Mouse (Mus musculus) heart, embryonic 10.5 days (tissue): ENCODE measurements around the gene Rab7. TPM values are rescaled to one million over a fixed set of nuclear protein-coding genes. Genes with fewer than 3 reads are reported as not detected.

Experiments
- DNase-seq: peaks from one replicate; pipeline ENCODE4 v3.0.0-alpha.2; 2017; ENCODE audit warnings: low spot score
- H3K27ac ChIP-seq: fragments of 300-500 bp; sonication (generic); 2 replicates; pipeline ENCODE4 v1.5.1; 2016; ENCODE audit warnings: mild to moderate bottlenecking
- H3K27me3 ChIP-seq: fragments of 300-500 bp; sonication (generic); 2 replicates; pipeline ENCODE4 v1.6.1; 2016; ENCODE audit warnings: mild to moderate bottlenecking; ENCODE audit not compliant: poor library complexity, insufficient read depth, severe bottlenecking
- H3K36me3 ChIP-seq: fragments of 300-500 bp; sonication (generic); 2 replicates; pipeline ENCODE4 v1.6.1; 2016; ENCODE audit warnings: mild to moderate bottlenecking, moderate library complexity
- H3K4me1 ChIP-seq: fragments of 300-500 bp; sonication (generic); 2 replicates; pipeline ENCODE4 v1.6.1; 2016; ENCODE audit warnings: mild to moderate bottlenecking
- H3K4me3 ChIP-seq: fragments of 300-500 bp; sonication (generic); 2 replicates; pipeline ENCODE4 v1.5.1; 2016; ENCODE audit warnings: mild to moderate bottlenecking, moderate library complexity
- H3K9me3 ChIP-seq: fragments of 300-500 bp; sonication (generic); 2 replicates; pipeline ENCODE4 v1.6.1; 2016; ENCODE audit warnings: mild to moderate bottlenecking, moderate library complexity
- WGBS: fragments of 180-500 bp; shearing (Covaris S2); methylation state at CpG from one replicate; pipeline ENCODE4 v1.1.7; 2016; 5-methylcytosine and 5-hydroxymethylcytosine counted together
- polyA plus RNA-seq: library from polyadenylated mRNA; unstranded; fragments of >200 nt; fragmentation: Nextera tagmentation; extraction: Ambion mirVana; gene quantifications from 2 replicates; pipeline ENCODE4 v1.2.1, GENCODE M21; 2016

The Rab7 gene
- polyA plus RNA-seq, 1 experiment from 2014 or later = 217 TPM

- Histone ChIP-seq H3K4me3 (no peak overlapping the region), H3K27me3 (no peaks in the 10 kb centered on the region), H3K27ac (peak overlapping the region; percentile 76), H3K36me3 (no peaks in the 10 kb centered on the region), H3K4me1 (no peaks in the 10 kb centered on the region), H3K9me3 (no peaks in the 10 kb centered on the region)
- DNase-seq = no peak
- 48% methylated on average over 4 of the region's 4 CpGs for WGBS
Observed at GRCm38 (mm10) chr6:88065116-88065515, 20.0 kb upstream of the Rab7 start.

DNA sequence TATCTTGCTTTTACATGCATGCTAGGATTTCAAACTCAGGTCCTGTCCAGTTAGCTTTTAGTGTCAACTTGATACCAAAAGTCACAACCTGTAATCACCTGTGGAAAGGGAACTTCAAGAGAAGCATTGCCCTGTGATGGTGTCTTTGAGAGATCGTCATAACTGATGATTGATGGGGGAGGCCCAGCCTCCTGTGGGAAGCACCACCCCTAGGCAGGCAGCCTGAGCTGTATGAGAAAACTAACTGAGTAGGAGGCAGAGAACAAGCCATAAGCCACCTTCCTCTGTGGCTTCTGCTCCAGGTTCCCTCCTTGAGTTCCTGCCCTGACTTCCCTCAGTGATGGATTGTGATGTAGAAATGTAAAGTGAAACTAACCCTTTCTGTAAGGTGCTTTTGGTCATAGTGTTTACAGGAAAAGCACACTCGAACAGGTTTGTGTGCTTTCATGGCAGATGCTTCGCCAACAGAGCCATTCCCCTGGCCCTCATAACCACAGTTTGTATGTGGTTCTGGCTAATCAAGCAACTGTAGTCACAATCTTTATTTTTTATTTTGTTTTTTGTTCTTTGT, 19.1 kb upstream of the Rab7 start:
- Histone ChIP-seq H3K36me3 (no peaks in the 10 kb centered on the region), H3K9me3 (no peaks in the 10 kb centered on the region), H3K4me1 (no peaks in the 10 kb centered on the region), H3K27me3 (no peaks in the 10 kb centered on the region), H3K27ac (no peak overlapping the region), H3K4me3 (no peak overlapping the region)
- 76% methylated on average over 3 of the region's 3 CpGs for WGBS
- DNase-seq = no peak

- Histone ChIP-seq H3K27ac (no peak overlapping the region), H3K4me1 (no peaks in the 10 kb centered on the region), H3K9me3 (no peaks in the 10 kb centered on the region), H3K36me3 (no peaks in the 10 kb centered on the region), H3K27me3 (no peaks in the 10 kb centered on the region; the same call in 1 of the 2 replicates), H3K4me3 (no peak overlapping the region)
- 68% methylated on average over 4 of the region's 4 CpGs for WGBS
- DNase-seq = no peak
Observed at GRCm38 (mm10) chr6:88062398-88062797, 17.3 kb upstream of the Rab7 start.

DNA sequence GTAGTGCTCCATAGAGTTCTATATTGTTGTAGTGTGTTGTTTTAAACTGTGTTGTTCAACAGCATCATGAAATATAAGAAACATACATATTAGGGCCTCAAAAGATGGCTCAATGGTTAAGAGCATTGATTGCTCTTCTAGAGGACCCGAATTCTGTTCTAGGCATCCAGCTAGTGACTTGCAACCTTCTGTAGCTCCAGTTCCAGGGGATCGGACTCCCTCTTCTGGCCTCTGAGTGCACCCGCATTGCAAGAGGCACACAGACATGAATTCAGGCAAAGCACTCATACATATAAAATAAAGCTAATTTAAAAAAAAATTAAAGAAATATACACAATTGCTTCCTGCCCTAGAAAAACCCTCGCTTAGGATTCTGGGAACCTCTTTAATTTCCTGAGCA, 16.3 kb upstream of the Rab7 start:
- H3K27ac ChIP-seq = no peak overlapping the region
- H3K4me1 ChIP-seq = no peaks in the 10 kb centered on the region; the same call in 1 of the 2 replicates
- 77% methylated on average over 4 of the region's 4 CpGs for WGBS
- H3K27me3 ChIP-seq = no peaks in the 10 kb centered on the region; the same call in 1 of the 2 replicates
- no peaks in the 10 kb centered on the region for H3K9me3 ChIP-seq
- H3K4me3 ChIP-seq = no peak overlapping the region
- H3K36me3 ChIP-seq = no peaks in the 10 kb centered on the region
- no peak for DNase-seq

DNA sequence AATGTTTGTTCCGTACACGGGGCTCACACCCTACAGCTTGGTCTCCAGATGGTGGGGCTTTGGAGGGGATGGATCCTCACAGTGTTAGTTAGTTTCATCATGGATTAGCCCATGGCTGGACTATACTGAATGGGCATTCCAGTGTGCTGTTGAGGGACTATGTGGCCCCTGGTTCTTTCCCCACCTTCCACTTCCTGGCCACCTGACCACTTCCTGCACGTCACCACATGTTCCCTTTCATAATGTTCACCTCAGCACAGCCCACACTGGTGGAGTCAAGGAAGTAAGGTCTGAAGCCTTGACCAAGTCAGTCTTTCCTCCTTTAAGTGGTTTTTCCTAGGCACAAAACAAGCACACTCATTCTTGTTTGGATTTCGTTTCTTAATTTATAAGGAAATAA, 15.5 kb upstream of the Rab7 start:
- WGBS = 83% methylated on average over 4 of the region's 4 CpGs
- DNase-seq = no peak
- Histone ChIP-seq H3K4me3 (no peak overlapping the region), H3K9me3 (no peaks in the 10 kb centered on the region), H3K27ac (no peak overlapping the region), H3K27me3 (no peaks in the 10 kb centered on the region; the same call in 1 of the 2 replicates), H3K4me1 (no peaks in the 10 kb centered on the region; the same call in 1 of the 2 replicates), H3K36me3 (no peaks in the 10 kb centered on the region)

GRCm38 (mm10) chr6:88059903-88060302, 14.8 kb upstream of the Rab7 start:
- Histone ChIP-seq H3K36me3 (no peaks in the 10 kb centered on the region), H3K27ac (no peak overlapping the region), H3K27me3 (no peaks in the 10 kb centered on the region; the same call in 1 of the 2 replicates), H3K4me3 (no peak overlapping the region), H3K4me1 (no peaks in the 10 kb centered on the region; the same call in 1 of the 2 replicates), H3K9me3 (no peaks in the 10 kb centered on the region)
- DNase-seq = no peak
- WGBS = 72% methylated on average over 5 of the region's 5 CpGs

GRCm38 (mm10) chr6:88056866-88057265, 11.8 kb upstream of the Rab7 start:
- Histone ChIP-seq H3K27me3 (peaks cover 14% of the 10 kb centered on the region), H3K27ac (no peak overlapping the region), H3K4me1 (no peaks in the 10 kb centered on the region; the same call in 1 of the 2 replicates), H3K9me3 (no peaks in the 10 kb centered on the region), H3K36me3 (no peaks in the 10 kb centered on the region), H3K4me3 (no peak overlapping the region)
- DNase-seq = no peak
- WGBS = 83% methylated on average over 5 of the region's 5 CpGs

DNA sequence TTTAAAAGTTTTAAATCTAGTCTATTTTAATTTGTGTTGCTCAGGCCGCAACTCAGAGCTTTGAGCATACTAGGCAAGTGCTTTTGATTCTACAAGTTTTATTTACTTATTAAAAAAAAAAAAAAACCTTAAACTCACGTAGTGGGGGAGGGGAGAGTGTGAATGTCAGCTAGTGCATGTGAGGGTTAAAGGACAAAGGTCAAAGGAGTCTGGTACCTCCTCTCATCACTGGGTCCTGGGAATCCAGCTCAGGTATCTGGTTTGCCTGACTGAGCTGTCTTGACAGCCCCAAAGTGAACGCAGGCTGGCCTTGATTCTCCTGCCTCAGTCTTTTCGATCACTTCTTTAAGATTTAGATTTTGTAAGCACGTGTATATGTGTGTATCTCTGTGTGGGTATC, 10.6 kb upstream of the Rab7 start:
- WGBS = 72% methylated on average over 5 of the region's 5 CpGs
- DNase-seq = no peak
- H3K4me1 ChIP-seq = no peaks in the 10 kb centered on the region; the same call in 1 of the 2 replicates
- peaks cover 14% of the 10 kb centered on the region for H3K27me3 ChIP-seq
- no peak overlapping the region for H3K27ac ChIP-seq
- no peaks in the 10 kb centered on the region for H3K9me3 ChIP-seq
- H3K4me3 ChIP-seq = no peak overlapping the region
- no peaks in the 10 kb centered on the region for H3K36me3 ChIP-seq

DNA sequence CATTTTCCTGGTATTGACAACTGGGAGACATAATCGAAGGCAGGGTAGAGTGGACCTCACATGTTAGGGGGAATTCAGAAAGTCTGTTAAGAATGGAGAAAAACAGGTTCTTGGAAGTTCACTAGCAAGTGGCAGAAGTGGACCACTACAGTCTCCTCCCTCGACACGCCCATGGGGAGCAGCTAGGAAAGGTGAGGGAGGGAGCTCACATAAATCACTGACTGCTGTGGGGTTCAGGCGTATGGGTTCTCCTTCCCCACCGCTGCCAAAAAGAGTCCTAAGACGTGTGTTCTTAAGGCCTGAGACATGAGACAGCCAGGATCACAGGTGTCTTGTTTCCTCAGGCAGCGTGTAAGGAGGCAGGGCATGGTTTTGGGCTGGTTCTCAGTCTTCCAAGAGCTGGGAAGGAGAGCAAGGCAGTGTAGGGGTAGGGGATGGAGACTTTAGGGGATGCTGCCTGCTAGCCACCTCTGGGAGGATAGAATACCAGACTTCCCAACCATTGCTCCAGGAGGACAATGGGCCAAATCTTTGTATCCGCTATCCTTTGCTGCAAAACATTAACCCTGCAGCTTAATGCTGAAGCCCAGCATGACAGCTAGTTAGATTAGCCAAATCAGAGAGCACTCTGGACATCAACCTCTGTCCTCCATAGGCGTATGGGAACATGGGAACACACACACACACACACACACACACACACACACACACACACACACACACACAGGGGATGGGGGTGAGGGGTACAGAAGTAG, 9.2 kb upstream of the Rab7 start:
- DNase-seq = no peak
- Histone ChIP-seq H3K4me3 (no peak overlapping the region), H3K27ac (no peak overlapping the region), H3K4me1 (no peaks in the 10 kb centered on the region; the same call in 1 of the 2 replicates), H3K36me3 (no peaks in the 10 kb centered on the region), H3K9me3 (no peaks in the 10 kb centered on the region), H3K27me3 (peaks cover 14% of the 10 kb centered on the region)
- WGBS = 63% methylated on average over 9 of the region's 9 CpGs

GRCm38 (mm10) chr6:88053228-88054080, 8.4 kb upstream of the Rab7 start:
- H3K4me3 ChIP-seq = no peak overlapping the region
- no peak overlapping the region for H3K27ac ChIP-seq
- no peaks in the 10 kb centered on the region for H3K36me3 ChIP-seq
- H3K9me3 ChIP-seq = no peaks in the 10 kb centered on the region
- 52% methylated on average over 11 of the region's 11 CpGs for WGBS
- peaks cover 14% of the 10 kb centered on the region for H3K27me3 ChIP-seq
- H3K4me1 ChIP-seq = no peaks in the 10 kb centered on the region; the same call in 1 of the 2 replicates
- no peak for DNase-seq

GRCm38 (mm10) chr6:88051206-88051605, 6.1 kb upstream of the Rab7 start:
- Histone ChIP-seq H3K36me3 (no peaks in the 10 kb centered on the region), H3K27me3 (peaks cover 14% of the 10 kb centered on the region), H3K27ac (no peak overlapping the region), H3K4me1 (no peaks in the 10 kb centered on the region), H3K9me3 (no peaks in the 10 kb centered on the region), H3K4me3 (no peak overlapping the region)
- DNase-seq = no peak
- WGBS = 85% methylated on average over 5 of the region's 5 CpGs

DNA sequence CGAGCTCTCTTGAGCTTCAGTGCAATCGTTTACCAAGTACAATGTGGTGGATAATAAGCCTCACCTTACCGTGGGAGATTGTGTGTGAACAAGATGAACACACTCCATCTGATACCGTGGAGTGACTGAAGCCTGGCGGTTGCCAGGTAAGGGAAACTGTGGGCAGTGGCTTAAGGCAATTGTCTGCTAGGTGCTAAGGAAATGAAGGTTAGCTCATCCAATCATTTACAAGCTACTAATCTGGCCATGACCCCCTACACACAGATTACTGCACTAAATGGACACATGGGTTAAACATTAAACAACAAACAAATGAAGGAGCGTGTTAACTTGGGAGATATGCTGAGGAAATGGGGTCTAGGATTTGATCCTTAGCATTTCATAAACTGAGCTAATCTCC, 3.9 kb upstream of the Rab7 start:
- H3K36me3 ChIP-seq = no peaks in the 10 kb centered on the region
- DNase-seq = no peak
- 66% methylated on average over 6 of the region's 6 CpGs for WGBS

DNA sequence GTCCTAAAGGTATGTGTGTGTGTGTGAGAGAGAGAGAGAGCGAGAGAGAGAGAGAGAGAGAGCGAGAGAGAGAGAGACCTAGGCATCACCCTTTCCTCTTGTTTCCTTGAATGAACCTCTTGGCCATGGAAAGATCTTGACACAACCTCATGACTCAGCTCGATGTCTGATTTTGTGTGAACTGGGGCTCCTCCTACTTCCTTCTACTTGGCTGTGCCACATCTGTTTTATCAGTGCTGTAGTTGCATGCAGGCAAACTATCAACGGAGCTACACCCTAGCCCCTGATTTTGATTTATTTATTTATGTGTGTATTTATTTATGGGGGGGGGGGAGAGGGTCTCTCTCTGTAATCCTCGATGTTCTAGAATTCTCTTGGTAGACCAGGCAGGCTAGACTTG, 2.8 kb upstream of the Rab7 start:
- 69% methylated on average over 5 of the region's 5 CpGs for WGBS
- no peaks in the 10 kb centered on the region for H3K36me3 ChIP-seq
- no peak for DNase-seq
- no peak overlapping the region for H3K27ac ChIP-seq
- no peaks in the 10 kb centered on the region for H3K27me3 ChIP-seq
- peaks cover 21% of the 10 kb centered on the region for H3K4me1 ChIP-seq
- H3K4me3 ChIP-seq = no peak overlapping the region
- H3K9me3 ChIP-seq = no peaks in the 10 kb centered on the region

More for the DNA sequence above, 3.9 kb upstream of the Rab7 start:
- H3K27ac ChIP-seq = no peak overlapping the region
- peaks cover 10% of the 10 kb centered on the region for H3K4me1 ChIP-seq
- peaks cover 7% of the 10 kb centered on the region for H3K27me3 ChIP-seq
- no peaks in the 10 kb centered on the region for H3K9me3 ChIP-seq
- no peak overlapping the region for H3K4me3 ChIP-seq
